Mouse (Mus musculus): ENCODE data around the gene Stx7. TPM values are rescaled to one million over a fixed set of nuclear protein-coding genes. Genes with fewer than 3 reads are reported as not detected.
"Not testable (repeated sequence)": the region's sequence is repeated elsewhere in the genome, so short reads cannot be mapped to it uniquely, and the experiment has no call there.

Stx7 gene
- polyA plus RNA-seq (2012; rRNA removed) = 91.9 and 97.8 TPM in 2 replicates

DNA sequence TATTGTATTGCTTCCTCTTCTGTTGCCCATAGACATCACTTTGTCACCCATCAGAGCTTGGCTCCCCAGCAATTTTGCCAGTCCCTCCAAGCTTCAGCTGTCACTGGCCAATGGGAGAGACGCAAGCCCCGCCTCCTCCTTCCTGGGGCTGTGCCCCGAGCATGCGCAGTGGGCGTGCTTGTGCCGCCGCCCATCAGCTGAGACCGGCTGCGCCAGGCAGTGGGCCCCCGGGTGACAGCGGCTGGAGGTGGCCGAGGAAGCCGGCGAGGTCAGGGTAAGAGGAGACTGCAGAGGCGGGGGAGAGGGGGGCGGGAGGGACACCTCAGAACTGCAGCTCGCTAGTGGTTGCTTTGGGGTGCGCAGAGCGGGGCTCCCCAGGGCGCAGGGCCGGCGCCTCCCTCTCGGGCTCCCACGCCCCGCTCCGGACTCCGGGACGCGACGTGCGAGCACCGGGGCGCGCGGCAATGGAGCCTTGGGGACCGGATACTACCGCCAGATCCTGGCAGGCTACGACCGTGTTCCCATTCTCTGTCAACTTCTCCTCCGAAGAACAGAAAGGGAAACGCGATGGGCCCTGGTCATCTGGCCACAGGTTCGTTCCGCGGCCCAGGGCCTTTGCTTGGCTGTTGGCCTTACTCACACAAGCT is at the start of gene Stx7:
Stx7 (plus strand) TSS at position 168 of the 647 bp plus-strand sequence.
- TF ChIP-seq POLR2A (IDR thresholded peaks at IDR 0.05; ENCODE audit: borderline replicate concordance, extremely low read depth, low read depth, low read length) (peak; percentile 84), CTCF (IDR thresholded peaks at IDR 0.05; ENCODE audit: insufficient read depth, low read length) (no peak)
- H3K4me3 ChIP-seq (replicated peaks; ENCODE audit: extremely low read depth, low read depth, low read length) = peak within 1 kb of the TSS; percentile 69
- peaks cover 9% of the 10 kb centered on the region for H3K4me1 ChIP-seq (ENCODE audit: control insufficient read depth, insufficient read depth, low read length)
- WGBS = under 1% methylated on average over 44 of the region's 45 CpGs
- DNase-seq = peak; percentile 89

- DNase-seq; H3K4me3 ChIP-seq (replicated peaks; ENCODE audit: extremely low read depth, low read depth, low read length); H3K4me1 ChIP-seq (ENCODE audit: control insufficient read depth, insufficient read depth, low read length): not testable (repeated sequence)
- 81% methylated on average over 1 of the region's 3 CpGs for WGBS
Observed at GRCm38 (mm10) chr10:24101812-24102211, 47.3 kb upstream of the Stx7 start, which contains the start of gene Taar8c. Taar8c (minus strand) TSS chr10:24101912.

DNA sequence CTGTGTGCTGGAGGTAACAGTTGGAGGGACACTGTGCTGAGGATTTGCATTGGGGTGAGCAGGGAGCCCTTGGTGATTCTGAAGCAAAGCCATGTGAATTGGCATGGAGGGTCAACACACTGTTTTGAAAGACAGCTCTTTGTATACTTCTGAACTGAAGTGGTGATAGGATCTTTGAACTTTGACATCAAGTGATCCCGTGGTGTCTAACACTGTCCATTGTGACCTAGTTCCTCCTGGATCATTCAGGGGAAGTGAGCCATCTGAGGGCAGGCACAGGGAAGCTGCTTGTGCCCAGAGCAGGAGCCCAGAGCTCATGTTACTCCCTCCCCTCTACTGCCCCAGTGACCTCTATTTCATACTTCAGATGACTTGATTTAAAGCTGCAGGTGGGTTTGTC is 45.8 kb upstream of the Stx7 start:
- WGBS = 10% methylated on average over 1 of the region's 1 CpGs
- H3K4me1 ChIP-seq (ENCODE audit: control insufficient read depth, insufficient read depth, low read length); DNase-seq; H3K4me3 ChIP-seq (replicated peaks; ENCODE audit: extremely low read depth, low read depth, low read length): not testable (repeated sequence)

GRCm38 (mm10) chr10:24107747-24108146 is 41.4 kb upstream of the Stx7 start:
- Histone ChIP-seq H3K4me1 (ENCODE audit: control insufficient read depth, insufficient read depth, low read length) (no peaks in the 10 kb centered on the region), H3K4me3 (replicated peaks; ENCODE audit: extremely low read depth, low read depth, low read length) (no peak overlapping the region)
- DNase-seq = no peak
- TF ChIP-seq CTCF (IDR thresholded peaks at IDR 0.05; ENCODE audit: insufficient read depth, low read length) (no peak), POLR2A (IDR thresholded peaks at IDR 0.05; ENCODE audit: borderline replicate concordance, extremely low read depth, low read depth, low read length) (no peak)
- 47% methylated on average over 5 of the region's 5 CpGs for WGBS

DNA sequence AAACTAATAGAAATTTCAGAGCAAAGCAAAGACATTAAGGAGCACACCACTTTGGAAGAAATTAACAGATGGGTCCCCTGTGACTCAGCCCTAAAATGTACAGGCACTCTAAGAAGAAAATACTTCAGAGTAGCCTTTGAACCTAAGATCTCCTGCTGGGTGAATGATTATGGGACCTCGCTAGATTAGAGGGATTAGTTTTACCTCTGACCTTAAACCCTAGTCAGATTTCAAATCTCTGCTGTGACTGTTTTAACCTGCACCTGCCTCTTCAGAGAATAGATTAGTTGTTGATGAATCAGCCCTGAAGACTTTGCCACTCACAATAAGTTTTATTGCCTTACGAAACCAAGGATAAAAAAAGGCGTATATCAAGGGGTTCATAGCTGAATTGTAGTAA is 40.9 kb upstream of the Stx7 start:
- WGBS = 81% methylated on average over 3 of the region's 3 CpGs
- no peak for TF ChIP-seq POLR2A (IDR thresholded peaks at IDR 0.05; ENCODE audit: borderline replicate concordance, extremely low read depth, low read depth, low read length)
- no peak for TF ChIP-seq CTCF (IDR thresholded peaks at IDR 0.05; ENCODE audit: insufficient read depth, low read length)
- no peak overlapping the region for H3K4me3 ChIP-seq (replicated peaks; ENCODE audit: extremely low read depth, low read depth, low read length)
- DNase-seq = no peak
- H3K4me1 ChIP-seq (ENCODE audit: control insufficient read depth, insufficient read depth, low read length) = no peaks in the 10 kb centered on the region

DNA sequence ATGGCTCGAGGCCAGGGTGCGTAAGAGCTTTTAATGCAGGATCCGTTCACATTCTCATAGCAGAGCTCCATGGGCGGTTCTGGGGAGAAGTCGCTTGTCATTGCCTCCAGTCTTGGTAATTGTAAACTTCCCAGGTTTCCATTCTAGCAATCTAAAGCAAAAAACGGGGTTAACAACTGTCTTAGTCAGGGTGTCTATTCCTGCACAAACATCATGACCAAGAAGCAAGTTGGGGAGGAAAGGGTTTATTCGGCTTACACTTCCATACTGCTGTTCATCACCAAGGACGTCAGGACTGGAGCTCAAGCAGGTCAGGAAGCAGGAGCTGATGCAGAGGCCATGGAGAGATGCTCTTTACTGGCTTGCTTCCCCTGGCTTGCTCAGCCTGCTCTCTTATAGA is 39.7 kb upstream of the Stx7 start, which contains the start of gene Taar9:
Taar9 (minus strand) TSS at position 101 of the 400 bp plus-strand sequence.
- not testable (repeated sequence) for DNase-seq; H3K4me1 ChIP-seq (ENCODE audit: control insufficient read depth, insufficient read depth, low read length); H3K4me3 ChIP-seq (replicated peaks; ENCODE audit: extremely low read depth, low read depth, low read length)
- 75% methylated on average over 8 of the region's 8 CpGs for WGBS

DNA sequence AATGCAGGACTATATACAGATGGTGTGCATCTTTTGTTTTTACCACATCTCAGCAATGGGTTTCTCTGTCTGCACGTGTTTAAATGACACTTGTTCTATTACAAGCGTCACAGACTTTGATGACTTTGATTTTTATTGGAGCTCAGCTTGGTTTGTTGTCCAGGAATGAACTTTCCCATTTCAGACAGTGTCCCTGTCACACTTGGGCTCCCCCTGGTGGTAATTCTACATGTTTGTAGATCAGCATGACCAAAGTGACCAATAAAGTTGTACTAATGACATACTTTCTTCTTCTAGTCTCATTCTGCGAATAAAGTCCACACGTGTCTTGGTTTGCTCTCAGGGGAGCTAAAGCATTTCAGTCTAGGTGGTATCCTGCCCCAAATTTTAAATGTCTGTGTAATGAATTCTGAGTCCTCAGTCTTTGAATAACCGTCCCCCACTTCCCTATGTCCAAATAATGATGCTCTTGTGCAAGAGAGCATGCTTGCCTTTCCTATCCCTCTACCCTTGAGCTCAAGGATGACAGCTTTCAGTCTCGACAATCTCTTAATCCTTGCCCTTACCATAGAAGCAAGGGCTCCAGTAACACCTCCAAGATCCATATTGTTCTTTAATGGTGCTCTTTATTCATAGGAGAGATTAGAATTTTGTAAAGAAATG is 37.9 kb upstream of the Stx7 start:
- WGBS = 39% methylated on average over 6 of the region's 6 CpGs
- no peak overlapping the region for H3K4me3 ChIP-seq (replicated peaks; ENCODE audit: extremely low read depth, low read depth, low read length)
- no peak for DNase-seq
- TF ChIP-seq CTCF (IDR thresholded peaks at IDR 0.05; ENCODE audit: insufficient read depth, low read length) = peak; percentile 3; the same call in 1 of the 2 replicates
- TF ChIP-seq POLR2A (IDR thresholded peaks at IDR 0.05; ENCODE audit: borderline replicate concordance, extremely low read depth, low read depth, low read length) = no peak
- no peaks in the 10 kb centered on the region for H3K4me1 ChIP-seq (ENCODE audit: control insufficient read depth, insufficient read depth, low read length)

DNA sequence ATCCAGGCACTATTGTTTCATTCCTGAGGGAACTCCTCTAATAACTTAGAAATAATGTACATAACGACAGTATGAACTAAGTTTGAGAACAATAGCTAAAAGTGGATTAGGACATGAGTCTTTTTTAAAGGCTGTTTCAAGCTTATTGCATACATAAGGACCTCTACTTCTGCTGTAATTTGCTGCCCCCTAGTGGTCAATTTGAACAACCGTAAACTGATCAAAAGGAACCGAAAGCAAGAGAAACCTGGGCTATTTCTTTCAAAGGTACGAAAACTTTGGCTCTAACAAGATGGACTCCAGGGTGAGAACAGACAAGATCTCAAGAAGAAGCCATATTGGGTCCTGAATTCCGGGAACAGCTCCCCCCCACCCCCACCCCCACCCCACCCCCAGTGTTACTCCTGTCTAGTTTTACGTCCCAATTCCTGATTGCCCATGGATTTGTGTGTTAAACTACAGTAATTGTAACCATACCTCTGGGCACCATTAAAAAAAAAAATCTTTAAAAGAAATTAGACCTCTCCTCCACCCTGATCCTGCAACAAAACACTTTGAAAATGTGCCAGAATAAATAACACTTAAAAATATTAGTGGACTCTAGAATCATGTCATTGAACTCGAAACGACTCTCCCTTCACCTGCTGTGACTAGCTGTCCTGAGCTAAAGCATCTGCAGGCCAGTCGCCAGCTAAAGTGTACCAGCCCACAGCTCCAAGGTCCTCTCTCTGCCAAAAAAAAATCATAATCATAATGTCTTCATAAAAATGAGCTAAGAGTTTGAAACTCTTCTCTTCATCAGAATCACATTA is 17.4 kb upstream of the Stx7 start:
- no peak for TF ChIP-seq POLR2A (IDR thresholded peaks at IDR 0.05; ENCODE audit: borderline replicate concordance, extremely low read depth, low read depth, low read length)
- TF ChIP-seq CTCF (IDR thresholded peaks at IDR 0.05; ENCODE audit: insufficient read depth, low read length) = peak; percentile 48; the same call in 1 of the 2 replicates
- DNase-seq = no peak
- no peaks in the 10 kb centered on the region; the same call in none of the 2 replicates for H3K4me1 ChIP-seq (ENCODE audit: control insufficient read depth, insufficient read depth, low read length)
- H3K4me3 ChIP-seq (replicated peaks; ENCODE audit: extremely low read depth, low read depth, low read length) = peak overlapping the region; percentile 16
- WGBS = 16% methylated on average over 9 of the region's 9 CpGs

GRCm38 (mm10) chr10:24132273-24132672 is 16.8 kb upstream of the Stx7 start:
- Histone ChIP-seq H3K4me3 (replicated peaks; ENCODE audit: extremely low read depth, low read depth, low read length) (no peak overlapping the region), H3K4me1 (ENCODE audit: control insufficient read depth, insufficient read depth, low read length) (no peaks in the 10 kb centered on the region; the same call in none of the 2 replicates)
- TF ChIP-seq POLR2A (IDR thresholded peaks at IDR 0.05; ENCODE audit: borderline replicate concordance, extremely low read depth, low read depth, low read length) (0 out of 2 replicates have a peak, but pooled peaks have one; percentile 20), CTCF (IDR thresholded peaks at IDR 0.05; ENCODE audit: insufficient read depth, low read length) (no peak)
- DNase-seq = peak; percentile 37
- 21% methylated on average over 5 of the region's 5 CpGs for WGBS
